Mouse (Mus musculus) liver, postnatal 0 days (tissue): ENCODE results near the gene Stk11. TPM values are rescaled to one million over a fixed set of nuclear protein-coding genes. Genes with fewer than 3 reads are reported as not detected.

ENCODE experiments used
- ATAC-seq: fragments of 200-750 bp; cut with Nextera tagmentation; 2 replicates; pipeline ENCODE4 v1.8.0; 2017; ENCODE audit warnings: mild to moderate bottlenecking, moderate library complexity
- DNase-seq: peaks from one replicate; pipeline ENCODE4 v3.0.0-alpha.2; 2016
- H3K27ac ChIP-seq: fragments of 300-500 bp; sonication (generic); 2 replicates; pipeline ENCODE4 v1.5.1; 2014; ENCODE audit warnings: antibody characterized with exemption, moderate library complexity, mild to moderate bottlenecking, low read depth
- H3K27me3 ChIP-seq: fragments of 300-500 bp; sonication (generic); 2 replicates; pipeline ENCODE4 v1.6.1; 2014; ENCODE audit warnings: low read length, control low read depth, mixed read lengths; ENCODE audit not compliant: insufficient read depth
- H3K36me3 ChIP-seq: fragments of 300-500 bp; sonication (generic); replicated peaks from 2 replicates; pipeline ENCODE4 v1.6.1; 2014; ENCODE audit warnings: mild to moderate bottlenecking, control low read depth, low read length, moderate library complexity, mixed read lengths; ENCODE audit not compliant: insufficient read depth
- H3K4me1 ChIP-seq: fragments of 300-500 bp; sonication (generic); 2 replicates; pipeline ENCODE4 v1.6.1; 2014; ENCODE audit warnings: antibody characterized with exemption, mild to moderate bottlenecking, control low read depth; ENCODE audit not compliant: insufficient read depth
- H3K4me2 ChIP-seq: fragments of 300-500 bp; sonication (generic); 2 replicates; pipeline ENCODE4 v1.6.1; 2014; ENCODE audit warnings: low read depth, mild to moderate bottlenecking, low read length, moderate library complexity, mixed read lengths
- H3K4me3 ChIP-seq: fragments of 300-500 bp; sonication (generic); 2 replicates; pipeline ENCODE4 v1.5.1; 2014; ENCODE audit warnings: low read depth, low read length
- H3K9ac ChIP-seq: fragments of 300-500 bp; sonication (generic); replicated peaks from 2 replicates; pipeline ENCODE4 v1.6.1; 2014; ENCODE audit warnings: mild to moderate bottlenecking, moderate library complexity
- H3K9me3 ChIP-seq: fragments of 300-500 bp; sonication (generic); 2 replicates; pipeline ENCODE4 v1.6.1; 2016; ENCODE audit warnings: mild to moderate bottlenecking, control low read depth, low read length, mixed read lengths
- CTCF ChIP-seq: sonication (generic); IDR thresholded peaks from 2 replicates; pipeline ENCODE4 v1.5.1; 2016; ENCODE audit warnings: antibody characterized with exemption, low read depth
- EP300 ChIP-seq: IDR thresholded peaks from 2 replicates; pipeline ENCODE4 v1.6.1; 2016; ENCODE audit warnings: antibody characterized with exemption, low read depth, mild to moderate bottlenecking
- WGBS: fragments of 180-500 bp; shearing (Covaris S2); extraction: QIAGEN DNeasy Blood & Tissue Kit; methylation state at CpG from one replicate; pipeline ENCODE4 v1.1.7; 2014; ENCODE audit not compliant: insufficient replicate concordance; 5-methylcytosine and 5-hydroxymethylcytosine counted together
- polyA plus RNA-seq: library from polyadenylated mRNA; unstranded; fragments of >200 nt; fragmentation: Nextera tagmentation; extraction: Ambion mirVana; gene quantifications from 2 replicates; pipeline ENCODE4 v1.2.1, GENCODE M21; 2015

Stk11 gene
- polyA plus RNA-seq, 1 experiment from 2014 or later: 11.2 TPM

DNA sequence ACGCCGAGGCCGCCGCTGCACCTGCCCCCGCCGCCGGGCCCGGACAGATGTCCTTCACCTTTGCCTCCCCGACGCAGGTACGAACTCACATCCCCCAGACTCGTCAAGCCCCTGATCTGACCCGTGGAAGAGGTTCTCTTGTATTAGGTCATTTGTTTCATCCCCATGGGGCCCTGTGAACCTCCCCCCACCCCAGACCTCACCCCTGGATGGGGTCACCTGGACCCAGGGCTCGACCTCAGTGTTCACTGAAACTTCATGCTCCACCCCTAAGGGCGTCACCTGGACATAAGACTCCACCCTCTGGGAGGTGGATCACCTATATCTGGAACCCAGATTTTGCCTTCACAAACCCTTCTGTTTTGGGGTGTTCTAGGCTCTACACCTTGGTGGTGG, 26.9 kb downstream of the Stk11 start:
- H3K27ac ChIP-seq: peak overlapping the region; percentile 97
- DNase-seq (peak; percentile 70), ATAC-seq (peak; percentile 48)
- H3K9ac ChIP-seq: peak overlapping the region; percentile 86
- H3K4me3 ChIP-seq: peak overlapping the region; percentile 71
- WGBS: 3% methylated on average over 15 of the region's 15 CpGs
- TF ChIP-seq CTCF (no peak), EP300 (no peak)
- peak overlapping the region; percentile 96 for H3K4me2 ChIP-seq
- peaks cover 22% of the 10 kb centered on the region for H3K27me3 ChIP-seq
- peaks cover 26% of the 10 kb centered on the region for H3K36me3 ChIP-seq
- peaks cover 66% of the 10 kb centered on the region for H3K4me1 ChIP-seq
- H3K9me3 ChIP-seq: no peaks in the 10 kb centered on the region

DNA sequence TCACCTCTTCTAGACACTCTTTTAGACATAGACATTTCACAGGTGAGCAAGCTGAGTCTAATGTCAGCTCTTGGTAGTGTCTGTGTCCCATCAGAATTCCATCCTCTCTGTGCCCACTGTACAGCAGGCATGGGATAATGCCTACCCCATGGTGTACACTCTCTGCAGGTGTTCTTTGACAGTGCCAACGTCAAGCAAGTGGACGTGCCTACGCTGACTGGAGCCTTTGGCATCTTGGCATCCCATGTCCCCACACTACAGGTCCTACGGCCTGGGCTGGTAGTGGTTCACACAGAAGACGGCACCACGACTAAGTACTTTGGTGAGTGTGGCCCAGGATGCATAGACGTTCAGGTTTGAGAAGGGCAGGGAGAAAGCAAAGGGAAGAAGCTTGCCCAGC, 28.1 kb downstream of the Stk11 start:
- DNase-seq (no peak), ATAC-seq (no peak)
- peaks cover 11% of the 10 kb centered on the region for H3K27me3 ChIP-seq
- H3K4me2 ChIP-seq: 0 out of 2 replicates have a peak overlapping the region, but pooled peaks have one; percentile 96
- H3K9me3 ChIP-seq: no peaks in the 10 kb centered on the region
- H3K4me3 ChIP-seq: no peak overlapping the region
- 91% methylated on average over 7 of the region's 7 CpGs for WGBS
- H3K27ac ChIP-seq: no peak overlapping the region; the same call in 1 of the 2 replicates
- no peak overlapping the region for H3K9ac ChIP-seq
- no peak for TF ChIP-seq CTCF
- TF ChIP-seq EP300: no peak
- peaks cover 61% of the 10 kb centered on the region for H3K4me1 ChIP-seq
- peaks cover 26% of the 10 kb centered on the region for H3K36me3 ChIP-seq

DNA sequence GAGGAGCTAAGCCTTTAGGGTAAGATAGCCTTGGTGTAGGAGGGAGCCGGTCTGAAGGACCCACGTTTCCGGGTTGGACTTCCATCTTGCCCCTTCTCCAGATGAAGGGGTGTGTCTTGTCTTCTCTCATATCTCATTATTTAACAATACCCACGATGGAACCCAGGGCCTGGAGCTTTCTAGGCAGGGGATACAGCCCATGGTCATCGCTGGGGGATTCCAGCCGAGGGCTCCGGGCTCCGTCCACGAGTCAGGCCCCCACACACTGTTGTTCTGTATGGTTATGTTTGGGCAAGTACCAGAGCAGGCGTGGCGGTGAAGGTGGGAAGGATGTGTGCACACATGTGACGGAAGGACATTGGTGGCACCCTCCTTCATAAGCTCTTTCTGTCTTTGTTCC, 28.6 kb downstream of the Stk11 start:
- Histone ChIP-seq H3K4me1 (peaks cover 56% of the 10 kb centered on the region), H3K4me3 (no peak overlapping the region), H3K4me2 (no peak overlapping the region), H3K27me3 (peaks cover 6% of the 10 kb centered on the region), H3K9ac (no peak overlapping the region), H3K9me3 (no peaks in the 10 kb centered on the region), H3K27ac (no peak overlapping the region), H3K36me3 (peaks cover 26% of the 10 kb centered on the region)
- DNase-seq: no peak
- WGBS: 88% methylated on average over 12 of the region's 12 CpGs
- TF ChIP-seq CTCF (no peak), EP300 (no peak)
- ATAC-seq: no peak

DNA sequence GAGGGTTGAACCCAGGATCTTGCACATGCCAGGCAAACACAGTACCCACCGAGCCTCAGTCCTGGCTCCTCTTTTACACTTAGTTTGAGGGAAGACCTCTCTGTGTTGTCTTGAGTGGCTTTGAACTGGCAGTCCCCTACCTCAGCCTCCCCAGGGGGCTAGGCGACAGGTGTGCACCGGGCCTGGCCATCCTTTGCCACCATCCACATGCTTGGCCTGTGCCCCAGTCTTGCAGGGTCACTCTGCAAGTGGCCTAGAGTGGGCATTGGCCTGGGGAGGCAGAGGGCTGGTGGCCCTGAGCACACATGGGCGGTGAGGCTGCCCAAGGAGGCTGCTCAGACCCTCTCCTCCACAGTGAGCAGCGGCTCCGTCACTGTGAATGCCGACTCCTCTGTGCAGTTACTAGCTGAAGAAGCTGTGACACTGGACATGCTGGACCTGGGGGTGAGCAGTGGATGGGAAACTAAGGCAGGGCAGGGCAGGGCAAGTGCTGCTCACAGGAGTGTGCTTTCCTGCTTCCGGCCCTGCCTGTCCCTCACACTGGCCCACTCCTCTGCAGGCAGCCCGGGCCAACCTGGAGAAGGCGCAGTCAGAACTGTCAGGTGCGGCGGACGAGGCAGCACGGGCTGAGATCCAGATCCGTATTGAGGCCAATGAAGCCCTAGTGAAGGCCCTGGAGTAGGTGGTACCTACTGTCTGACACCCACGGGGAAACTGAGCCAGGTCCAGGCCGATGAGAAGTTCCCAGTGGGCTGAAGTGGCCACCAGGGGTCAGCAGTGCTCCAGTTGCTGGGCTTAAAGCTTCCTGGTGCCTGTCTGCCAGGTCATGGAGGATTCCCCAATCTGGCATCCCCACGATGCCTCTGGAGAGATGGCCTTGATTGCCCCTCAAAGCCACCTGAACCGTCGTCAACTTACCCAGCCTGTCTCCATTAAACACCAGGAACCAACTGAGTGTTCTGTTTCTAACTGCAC, 29.5 kb downstream of the Stk11 start:
- Histone ChIP-seq H3K4me1 (peaks cover 50% of the 10 kb centered on the region), H3K9me3 (no peaks in the 10 kb centered on the region), H3K9ac (no peak overlapping the region), H3K4me3 (no peak overlapping the region), H3K27ac (0 out of 2 replicates have a peak overlapping the region, but pooled peaks have one; percentile 99), H3K4me2 (peak overlapping the region; percentile 96; the same call in 1 of the 2 replicates), H3K27me3 (no peaks in the 10 kb centered on the region), H3K36me3 (peaks cover 26% of the 10 kb centered on the region)
- 76% methylated on average over 20 of the region's 20 CpGs for WGBS
- DNase-seq: peak; percentile 83
- TF ChIP-seq CTCF: peak; percentile 92
- no peak; the same call in 1 of the 2 replicates for TF ChIP-seq EP300
- ATAC-seq: no peak

DNA sequence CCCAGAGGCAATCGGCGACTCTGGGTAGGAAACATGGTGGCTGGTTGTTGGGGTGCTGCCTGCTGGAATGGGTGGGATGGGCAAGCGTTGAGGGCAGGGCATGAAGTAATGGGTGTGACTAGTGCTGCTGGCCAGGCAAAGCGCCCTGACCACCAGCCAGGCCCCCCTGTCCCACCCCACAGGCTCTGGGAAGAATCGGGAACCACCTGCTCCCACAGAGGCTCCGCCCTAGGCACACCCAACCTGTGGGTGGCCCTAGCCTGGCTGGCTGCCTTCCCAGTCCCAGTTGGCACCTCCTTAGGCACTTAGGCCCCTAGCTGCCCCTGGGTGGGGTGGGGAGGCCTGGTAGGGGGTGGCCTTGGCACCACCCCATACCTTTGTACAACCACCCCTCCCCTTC, 30.3 kb downstream of the Stk11 start:
- peaks cover 26% of the 10 kb centered on the region for H3K36me3 ChIP-seq
- peaks cover 46% of the 10 kb centered on the region for H3K4me1 ChIP-seq
- no peaks in the 10 kb centered on the region for H3K27me3 ChIP-seq
- H3K27ac ChIP-seq: peak overlapping the region; percentile 99
- TF ChIP-seq CTCF (no peak), EP300 (no peak)
- H3K4me3 ChIP-seq: no peak overlapping the region
- H3K4me2 ChIP-seq: peak overlapping the region; percentile 96
- WGBS: 63% methylated on average over 6 of the region's 6 CpGs
- H3K9ac ChIP-seq: peak overlapping the region; percentile 70
- ATAC-seq: no peak
- peak; percentile 76 for DNase-seq
- H3K9me3 ChIP-seq: no peaks in the 10 kb centered on the region

DNA sequence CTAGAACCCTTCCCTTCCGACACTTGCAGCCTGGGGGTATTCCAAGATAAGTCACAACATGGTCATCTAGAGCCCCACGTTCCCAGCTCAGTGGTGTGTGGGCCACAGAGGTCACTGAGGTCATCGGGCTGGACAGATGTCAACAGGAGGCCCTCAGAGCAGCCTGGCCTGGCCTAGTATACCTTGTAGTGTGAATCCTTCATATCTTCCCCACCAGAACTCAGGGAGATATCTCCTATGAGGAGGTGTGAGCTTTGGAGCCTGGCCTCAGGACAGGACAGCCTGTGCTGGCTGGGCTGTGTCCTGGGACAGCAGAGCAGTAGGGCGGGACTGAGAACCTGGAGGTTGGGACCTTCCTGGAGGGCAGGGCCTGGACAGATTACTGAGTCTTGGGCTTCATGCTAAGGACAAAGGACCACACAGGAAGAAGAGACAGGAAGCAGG, 31.0 kb downstream of the Stk11 start:
- Histone ChIP-seq H3K4me3 (no peak overlapping the region), H3K4me2 (peak overlapping the region; percentile 96), H3K27me3 (no peaks in the 10 kb centered on the region), H3K36me3 (peaks cover 29% of the 10 kb centered on the region), H3K4me1 (peaks cover 45% of the 10 kb centered on the region), H3K9ac (peak overlapping the region; percentile 70), H3K9me3 (no peaks in the 10 kb centered on the region), H3K27ac (peak overlapping the region; percentile 99)
- 66% methylated on average over 4 of the region's 4 CpGs for WGBS
- no peak for TF ChIP-seq CTCF
- TF ChIP-seq EP300: no peak
- ATAC-seq (no peak), DNase-seq (no peak)
